Mouse (Mus musculus): ENCODE measurements around the gene Olfr617. TPM values are rescaled to one million over a fixed set of nuclear protein-coding genes. Genes with fewer than 3 reads are reported as not detected.
"Not testable (repeated sequence)": the region's sequence is repeated elsewhere in the genome, so short reads cannot be mapped to it uniquely, and the experiment has no call there.

Olfr617 gene
- polyA plus RNA-seq (2016; fragmentation: Nextera tagmentation; extraction: Ambion mirVana) = not detected in 2 replicates

GRCm38 (mm10) chr7:103572761-103573160 lies at the start of gene Olfr617:
Olfr617 (plus strand) TSS chr7:103573061.
- Histone ChIP-seq H3K36me3 (no peaks in the 10 kb centered on the region), H3K27me3 (replicated peaks) (no peaks in the 10 kb centered on the region), H3K4me3 (no peak within 1 kb of the TSS), H3K9me3 (no peaks in the 10 kb centered on the region), H3K9ac (no peak within 1 kb of the TSS), H3K4me2 (replicated peaks) (no peak within 1 kb of the TSS), H3K4me1 (no peaks in the 10 kb centered on the region), H3K27ac (no peak within 1 kb of the TSS)
- 81% methylated on average over 1 of the region's 1 CpGs for WGBS
- ATAC-seq (ENCODE audit: low FRiP score, low read depth) = no peak

GRCm38 (mm10) chr7:103542617-103543016 lies 30.2 kb upstream of the Olfr617 start, which contains the start of gene Olfr612:
Olfr612 (minus strand) TSS chr7:103542717.
- not testable (repeated sequence) for H3K4me1 ChIP-seq; H3K4me2 ChIP-seq (replicated peaks); ATAC-seq (ENCODE audit: low FRiP score, low read depth); H3K27ac ChIP-seq; H3K9me3 ChIP-seq; H3K36me3 ChIP-seq; H3K9ac ChIP-seq; H3K27me3 ChIP-seq (replicated peaks); H3K4me3 ChIP-seq
- 87% methylated on average over 2 of the region's 2 CpGs for WGBS

- Histone ChIP-seq H3K27ac (no peak within 1 kb of the TSS), H3K4me1 (no peaks in the 10 kb centered on the region), H3K4me3 (no peak within 1 kb of the TSS), H3K27me3 (replicated peaks) (no peaks in the 10 kb centered on the region), H3K4me2 (replicated peaks) (no peak within 1 kb of the TSS), H3K9me3 (no peaks in the 10 kb centered on the region), H3K9ac (no peak within 1 kb of the TSS), H3K36me3 (no peaks in the 10 kb centered on the region)
- no peak for ATAC-seq (ENCODE audit: low FRiP score, low read depth)
- WGBS = 91% methylated on average over 2 of the region's 2 CpGs
These were observed 25.1 kb upstream of the Olfr617 start, which contains the start of gene Olfr613 for GRCm38 (mm10) chr7:103547774-103548173. Olfr613 (plus strand) TSS chr7:103548074.

- Histone ChIP-seq H3K4me3 (no peak within 1 kb of the TSS), H3K4me2 (replicated peaks) (no peak within 1 kb of the TSS), H3K27ac (no peak within 1 kb of the TSS), H3K9me3 (no peaks in the 10 kb centered on the region), H3K36me3 (no peaks in the 10 kb centered on the region), H3K9ac (no peak within 1 kb of the TSS), H3K27me3 (replicated peaks) (no peaks in the 10 kb centered on the region), H3K4me1 (no peaks in the 10 kb centered on the region)
- no peak for ATAC-seq (ENCODE audit: low FRiP score, low read depth)
- WGBS = 87% methylated on average over 2 of the region's 2 CpGs
These were observed 17.1 kb upstream of the Olfr617 start, which contains the start of gene Olfr615 for GRCm38 (mm10) chr7:103555779-103556178. Olfr615 (plus strand) TSS chr7:103556079.

GRCm38 (mm10) chr7:103569043-103569442 lies 3.8 kb upstream of the Olfr617 start, which contains the start of gene Olfr616:
Olfr616 (minus strand) TSS chr7:103569143.
- Histone ChIP-seq H3K36me3 (no peaks in the 10 kb centered on the region), H3K9ac (no peak within 1 kb of the TSS), H3K4me1 (no peaks in the 10 kb centered on the region), H3K4me3 (no peak within 1 kb of the TSS), H3K4me2 (replicated peaks) (no peak within 1 kb of the TSS), H3K27ac (no peak within 1 kb of the TSS), H3K27me3 (replicated peaks) (no peaks in the 10 kb centered on the region), H3K9me3 (no peaks in the 10 kb centered on the region)
- 75% methylated on average over 3 of the region's 3 CpGs for WGBS
- no peak for ATAC-seq (ENCODE audit: low FRiP score, low read depth)

GRCm38 (mm10) chr7:103589803-103590202 lies 16.9 kb downstream of the Olfr617 start, which contains the start of gene Olfr618:
Olfr618 (plus strand) TSS chr7:103590103.
- Histone ChIP-seq H3K4me1 (no peaks in the 10 kb centered on the region), H3K4me3 (no peak within 1 kb of the TSS), H3K36me3 (no peaks in the 10 kb centered on the region), H3K27ac (no peak within 1 kb of the TSS), H3K9ac (no peak within 1 kb of the TSS), H3K4me2 (replicated peaks) (no peak within 1 kb of the TSS), H3K27me3 (replicated peaks) (no peaks in the 10 kb centered on the region), H3K9me3 (no peaks in the 10 kb centered on the region)
- 67% methylated on average over 2 of the region's 2 CpGs for WGBS
- ATAC-seq (ENCODE audit: low FRiP score, low read depth) = no peak

GRCm38 (mm10) chr7:103600275-103600674 lies 27.4 kb downstream of the Olfr617 start, which contains the start of gene Olfr619:
Olfr619 (plus strand) TSS chr7:103600575.
- Histone ChIP-seq H3K36me3 (no peaks in the 10 kb centered on the region), H3K27ac (no peak within 1 kb of the TSS), H3K9ac (no peak within 1 kb of the TSS), H3K9me3 (no peaks in the 10 kb centered on the region), H3K4me2 (replicated peaks) (no peak within 1 kb of the TSS), H3K27me3 (replicated peaks) (no peaks in the 10 kb centered on the region), H3K4me1 (no peaks in the 10 kb centered on the region), H3K4me3 (no peak within 1 kb of the TSS)
- no peak for ATAC-seq (ENCODE audit: low FRiP score, low read depth)

GRCm38 (mm10) chr7:103607425-103607824 lies 34.6 kb downstream of the Olfr617 start:
- Histone ChIP-seq H3K4me3 (no peak overlapping the region), H3K36me3 (no peaks in the 10 kb centered on the region), H3K4me1 (no peaks in the 10 kb centered on the region), H3K9me3 (no peaks in the 10 kb centered on the region), H3K4me2 (replicated peaks) (no peak overlapping the region), H3K9ac (no peak overlapping the region), H3K27ac (no peak overlapping the region), H3K27me3 (replicated peaks) (no peaks in the 10 kb centered on the region)
- ATAC-seq (ENCODE audit: low FRiP score, low read depth) = no peak
- 82% methylated on average over 2 of the region's 2 CpGs for WGBS

GRCm38 (mm10) chr7:103612434-103612833 lies 39.6 kb downstream of the Olfr617 start, which contains the start of gene Olfr620:
Olfr620 (minus strand) TSS chr7:103612534.
- no peaks in the 10 kb centered on the region for H3K27me3 ChIP-seq (replicated peaks)
- H3K4me3 ChIP-seq = no peak within 1 kb of the TSS
- no peak within 1 kb of the TSS for H3K9ac ChIP-seq
- WGBS = 86% methylated on average over 2 of the region's 2 CpGs
- ATAC-seq (ENCODE audit: low FRiP score, low read depth) = no peak
- H3K27ac ChIP-seq = no peak within 1 kb of the TSS
- H3K4me2 ChIP-seq (replicated peaks) = no peak within 1 kb of the TSS
- H3K4me1 ChIP-seq = no peaks in the 10 kb centered on the region
- no peaks in the 10 kb centered on the region for H3K36me3 ChIP-seq
- no peaks in the 10 kb centered on the region for H3K9me3 ChIP-seq

Small RNAs within 50 kb of the gene (microRNA-seq; reads per million reads assigned to microRNA genes)
- not detected for gene Gm26506

Other genes with a start within 250 kb of the Olfr617 start
- not detected in 2 replicates for gene Olfr598, start 249.5 kb upstream of the Olfr617 start, polyA plus RNA-seq (2016; fragmentation: Nextera tagmentation; extraction: Ambion mirVana)
- not detected in 2 replicates for gene Olfr599, start 237.1 kb upstream of the Olfr617 start, polyA plus RNA-seq (2016; fragmentation: Nextera tagmentation; extraction: Ambion mirVana)
- not detected in 2 replicates for gene Olfr600, start 223.4 kb upstream of the Olfr617 start, polyA plus RNA-seq (2016; fragmentation: Nextera tagmentation; extraction: Ambion mirVana)
- not detected in 2 replicates for gene Olfr601, start 210.4 kb upstream of the Olfr617 start, polyA plus RNA-seq (2016; fragmentation: Nextera tagmentation; extraction: Ambion mirVana)
- not detected in 2 replicates for gene Olfr603, start 186.9 kb upstream of the Olfr617 start, polyA plus RNA-seq (2016; fragmentation: Nextera tagmentation; extraction: Ambion mirVana)
- gene Usp17lc, start 158.0 kb upstream of the Olfr617 start, polyA plus RNA-seq (2016; fragmentation: Nextera tagmentation; extraction: Ambion mirVana) = not detected in 2 replicates
- gene Olfr605, start 127.6 kb upstream of the Olfr617 start, polyA plus RNA-seq (2016; fragmentation: Nextera tagmentation; extraction: Ambion mirVana) = not detected in 2 replicates
- not detected in 2 replicates for gene Olfr606, start 124.0 kb upstream of the Olfr617 start, polyA plus RNA-seq (2016; fragmentation: Nextera tagmentation; extraction: Ambion mirVana)
- gene Olfr607, start 108.9 kb upstream of the Olfr617 start, polyA plus RNA-seq (2016; fragmentation: Nextera tagmentation; extraction: Ambion mirVana) = not detected in 2 replicates
- gene Olfr608, start 103.2 kb upstream of the Olfr617 start, polyA plus RNA-seq (2016; fragmentation: Nextera tagmentation; extraction: Ambion mirVana) = not detected in 2 replicates
- gene Olfr609, start 75.0 kb upstream of the Olfr617 start, polyA plus RNA-seq (2016; fragmentation: Nextera tagmentation; extraction: Ambion mirVana) = not detected in 2 replicates
- gene Olfr610, start 60.9 kb upstream of the Olfr617 start, polyA plus RNA-seq (2016; fragmentation: Nextera tagmentation; extraction: Ambion mirVana) = not detected in 2 replicates
- gene Olfr611, start 52.2 kb upstream of the Olfr617 start, polyA plus RNA-seq (2016; fragmentation: Nextera tagmentation; extraction: Ambion mirVana) = not detected in 2 replicates
- gene Olfr612, start 30.3 kb upstream of the Olfr617 start, polyA plus RNA-seq (2016; fragmentation: Nextera tagmentation; extraction: Ambion mirVana) = not detected in 2 replicates
- gene Olfr613, start 25.0 kb upstream of the Olfr617 start, polyA plus RNA-seq (2016; fragmentation: Nextera tagmentation; extraction: Ambion mirVana) = not detected in 2 replicates
- gene Olfr615, start 17.0 kb upstream of the Olfr617 start, polyA plus RNA-seq (2016; fragmentation: Nextera tagmentation; extraction: Ambion mirVana) = not detected in 2 replicates
- not detected in 2 replicates for gene Olfr616, start 3.9 kb upstream of the Olfr617 start, polyA plus RNA-seq (2016; fragmentation: Nextera tagmentation; extraction: Ambion mirVana)
- gene Olfr618, start 17.0 kb downstream of the Olfr617 start, polyA plus RNA-seq (2016; fragmentation: Nextera tagmentation; extraction: Ambion mirVana) = not detected in 2 replicates
- gene Olfr619, start 27.5 kb downstream of the Olfr617 start, polyA plus RNA-seq (2016; fragmentation: Nextera tagmentation; extraction: Ambion mirVana) = not detected in 2 replicates
- gene Olfr620, start 39.5 kb downstream of the Olfr617 start, polyA plus RNA-seq (2016; fragmentation: Nextera tagmentation; extraction: Ambion mirVana) = not detected in 2 replicates
- gene Olfr622, start 69.6 kb downstream of the Olfr617 start, polyA plus RNA-seq (2016; fragmentation: Nextera tagmentation; extraction: Ambion mirVana) = not detected in 2 replicates
- gene Olfr623, start 90.6 kb downstream of the Olfr617 start, polyA plus RNA-seq (2016; fragmentation: Nextera tagmentation; extraction: Ambion mirVana) = not detected in 2 replicates
- not detected in 2 replicates for gene Olfr624, start 98.1 kb downstream of the Olfr617 start, polyA plus RNA-seq (2016; fragmentation: Nextera tagmentation; extraction: Ambion mirVana)
- gene Olfr625-ps1, start 109.7 kb downstream of the Olfr617 start, polyA plus RNA-seq (2016; fragmentation: Nextera tagmentation; extraction: Ambion mirVana) = not detected in 2 replicates
- gene Olfr243, start 141.6 kb downstream of the Olfr617 start, polyA plus RNA-seq (2016; fragmentation: Nextera tagmentation; extraction: Ambion mirVana) = not detected in 2 replicates
- gene Olfr628, start 157.3 kb downstream of the Olfr617 start, polyA plus RNA-seq (2016; fragmentation: Nextera tagmentation; extraction: Ambion mirVana) = not detected in 2 replicates
- not detected in 2 replicates for gene Olfr629, start 171.9 kb downstream of the Olfr617 start, polyA plus RNA-seq (2016; fragmentation: Nextera tagmentation; extraction: Ambion mirVana)
- gene Olfr630, start 184.3 kb downstream of the Olfr617 start, polyA plus RNA-seq (2016; fragmentation: Nextera tagmentation; extraction: Ambion mirVana) = not detected in 2 replicates
- gene Olfr69, start 198.5 kb downstream of the Olfr617 start, polyA plus RNA-seq (2016; fragmentation: Nextera tagmentation; extraction: Ambion mirVana) = not detected in 2 replicates
- gene Olfr68, start 206.6 kb downstream of the Olfr617 start, polyA plus RNA-seq (2016; fragmentation: Nextera tagmentation; extraction: Ambion mirVana) = not detected in 2 replicates
- not detected in 2 replicates for gene Olfr67, start 218.8 kb downstream of the Olfr617 start, polyA plus RNA-seq (2016; fragmentation: Nextera tagmentation; extraction: Ambion mirVana)
- 662 and 699 TPM in 2 replicates for gene Hbb-bt, start 240.9 kb downstream of the Olfr617 start, polyA plus RNA-seq (2016; fragmentation: Nextera tagmentation; extraction: Ambion mirVana)